Mouse (Mus musculus) adrenal gland, adult 2 months (tissue): ENCODE data around the gene Styk1. TPM values are rescaled to one million over a fixed set of nuclear protein-coding genes. Genes with fewer than 3 reads are reported as not detected.

Source experiments
- DNase-seq: peaks from one replicate; pipeline ENCODE4 v3.0.0; 2021
- polyA plus RNA-seq: library from polyadenylated mRNA; depleted of rRNA; stranded (reverse); fragments of >200 nt; gene quantifications from 2 replicates; pipeline ENCODE4 v1.2.3, GENCODE M21; 2012
- total RNA-seq, 2 experiments: library from RNA; stranded (reverse); gene quantifications; 2 replicates each; pipeline ENCODE4 v1.2.3; 2021

Gene Styk1
- total and polyA plus RNA-seq, 3 experiments = 0.12 to 0.52 TPM; not detected in 1

GRCm38 (mm10) chr6:131369866-131370616 lies 16.6 kb upstream of the Styk1 start:
- no peak for DNase-seq

GRCm38 (mm10) chr6:131367101-131367500 lies 13.7 kb upstream of the Styk1 start:
- DNase-seq = no peak

GRCm38 (mm10) chr6:131364353-131364752 lies 11.0 kb upstream of the Styk1 start:
- no peak for DNase-seq

GRCm38 (mm10) chr6:131362987-131363765 lies 9.8 kb upstream of the Styk1 start:
- DNase-seq = no peak

- DNase-seq = no peak
Measured at GRCm38 (mm10) chr6:131360693-131361092, 7.3 kb upstream of the Styk1 start.

- DNase-seq = no peak
Measured at GRCm38 (mm10) chr6:131359543-131359942, 6.1 kb upstream of the Styk1 start.

GRCm38 (mm10) chr6:131354913-131355312 lies 1.5 kb upstream of the Styk1 start:
- no peak for DNase-seq

- no peak for DNase-seq
Measured at GRCm38 (mm10) chr6:131347026-131347425, 6.4 kb downstream of the Styk1 start.

GRCm38 (mm10) chr6:131344346-131344745 lies 9.1 kb downstream of the Styk1 start:
- DNase-seq = peak; percentile 12

- DNase-seq = no peak
Measured at GRCm38 (mm10) chr6:131340082-131340481, 13.3 kb downstream of the Styk1 start.

GRCm38 (mm10) chr6:131339309-131339708 lies 14.1 kb downstream of the Styk1 start:
- no peak for DNase-seq

- DNase-seq = no peak
Measured at GRCm38 (mm10) chr6:131338787-131339186, 14.6 kb downstream of the Styk1 start.

GRCm38 (mm10) chr6:131327076-131327475 lies 26.3 kb downstream of the Styk1 start:
- DNase-seq = no peak

GRCm38 (mm10) chr6:131321854-131322639 lies 31.4 kb downstream of the Styk1 start:
- no peak for DNase-seq

- DNase-seq = no peak
Measured at GRCm38 (mm10) chr6:131316155-131317101, 37.0 kb downstream of the Styk1 start.

- no peak for DNase-seq
Measured at GRCm38 (mm10) chr6:131308031-131308430, 45.4 kb downstream of the Styk1 start.

- no peak for DNase-seq
Measured at GRCm38 (mm10) chr6:131304776-131305175, 48.6 kb downstream of the Styk1 start.

GRCm38 (mm10) chr6:131298531-131298930 lies 54.9 kb downstream of the Styk1 start:
- DNase-seq = no peak

GRCm38 (mm10) chr6:131294435-131295112 lies 58.8 kb downstream of the Styk1 start:
- no peak for DNase-seq

- no peak for DNase-seq
Measured at GRCm38 (mm10) chr6:131293916-131294315, 59.5 kb downstream of the Styk1 start.
